Mouse (Mus musculus) heart, adult 2 months (tissue): ENCODE results near the gene Grhl1.

Experiments used
- CTCF ChIP-seq: fragments of 200-600 bp; IDR thresholded peaks from 2 replicates; pipeline ENCODE4 v1.8.1; 2022; ENCODE audit warnings: antibody characterized with exemption, mild to moderate bottlenecking, moderate library complexity
- POLR2A ChIP-seq: fragments of 200-500 bp; IDR thresholded peaks from 2 replicates; pipeline ENCODE4 v1.6.1; 2011; ENCODE audit warnings: mild to moderate bottlenecking, low read depth, low read length, control low read depth; ENCODE audit not compliant: insufficient read depth

GRCm38 (mm10) chr12:24574870-24575269, 2.8 kb downstream of the Grhl1 start:
- TF ChIP-seq POLR2A (no peak), CTCF (no peak)
